Mouse (Mus musculus): ENCODE results near the gene Mypop.

Gene Mypop

GRCm38 (mm10) chr7:18989995-18990394 is 1.1 kb upstream of the Mypop start:
- DNase-seq (ENCODE audit: low spot score in 2 of 2) = no peak

GRCm38 (mm10) chr7:18991660-18992293 is 732 bp downstream of the Mypop start:
- peak in 1 of 2 experiments; percentile 15 for DNase-seq (ENCODE audit: low spot score in 2 of 2)

- peak in 1 of 2 experiments; percentile 19 for DNase-seq (ENCODE audit: low spot score in 2 of 2)
These were observed 1.2 kb downstream of the Mypop start for GRCm38 (mm10) chr7:18992294-18992675.

GRCm38 (mm10) chr7:18993036-18993435 is 2.0 kb downstream of the Mypop start:
- DNase-seq (ENCODE audit: low spot score in 2 of 2) = no peak

GRCm38 (mm10) chr7:18998835-18999234 is 7.8 kb downstream of the Mypop start:
- DNase-seq (ENCODE audit: low spot score in 2 of 2) = no peak

- DNase-seq (ENCODE audit: low spot score in 2 of 2) = no peak
These were observed 9.4 kb downstream of the Mypop start for GRCm38 (mm10) chr7:19000421-19000820.

GRCm38 (mm10) chr7:19001066-19001806 is 10.2 kb downstream of the Mypop start:
- peak in 1 of 2 experiments; percentile 67 for DNase-seq (ENCODE audit: low spot score in 2 of 2)

GRCm38 (mm10) chr7:19001807-19002085 is 10.7 kb downstream of the Mypop start:
- no peak for DNase-seq (ENCODE audit: low spot score in 2 of 2)

- DNase-seq (ENCODE audit: low spot score in 2 of 2) = no peak
These were observed 11.1 kb downstream of the Mypop start for GRCm38 (mm10) chr7:19002115-19002514.

GRCm38 (mm10) chr7:19002848-19003498 is 11.9 kb downstream of the Mypop start:
- peak; percentile 65 to 67 for DNase-seq (ENCODE audit: low spot score in 2 of 2)

- peak; percentile 93 for DNase-seq (ENCODE audit: low spot score in 2 of 2)
These were observed 13.0 kb downstream of the Mypop start, which contains the start of gene Irf2bp1 for GRCm38 (mm10) chr7:19003902-19004630. Gene Irf2bp1 (plus strand): TSS chr7:19004044.

- DNase-seq (ENCODE audit: low spot score in 2 of 2) = no peak
These were observed 13.6 kb downstream of the Mypop start for GRCm38 (mm10) chr7:19004631-19005079.

- no peak for DNase-seq (ENCODE audit: low spot score in 2 of 2)
These were observed 14.5 kb downstream of the Mypop start for GRCm38 (mm10) chr7:19005417-19006121.

GRCm38 (mm10) chr7:19006476-19006875 is 15.4 kb downstream of the Mypop start:
- DNase-seq (ENCODE audit: low spot score in 2 of 2) = peak; percentile 79 to 83

- DNase-seq (ENCODE audit: low spot score in 2 of 2) = no peak
These were observed 16.3 kb downstream of the Mypop start for GRCm38 (mm10) chr7:19007026-19007977.

- DNase-seq (ENCODE audit: low spot score in 2 of 2) = no peak
These were observed 19.5 kb downstream of the Mypop start for GRCm38 (mm10) chr7:19010581-19010980.

GRCm38 (mm10) chr7:19012025-19012621 is 21.1 kb downstream of the Mypop start:
- no peak for DNase-seq (ENCODE audit: low spot score in 2 of 2)

GRCm38 (mm10) chr7:19012882-19013281 is 21.8 kb downstream of the Mypop start:
- DNase-seq (ENCODE audit: low spot score in 2 of 2) = no peak

GRCm38 (mm10) chr7:19014452-19014851 is 23.4 kb downstream of the Mypop start:
- no peak for DNase-seq (ENCODE audit: low spot score in 2 of 2)

GRCm38 (mm10) chr7:19016042-19016441 is 25.0 kb downstream of the Mypop start:
- DNase-seq (ENCODE audit: low spot score in 2 of 2) = no peak
